25 mouse cellular contexts compared by ENCODE assay signal in the genomic region with DNA sequence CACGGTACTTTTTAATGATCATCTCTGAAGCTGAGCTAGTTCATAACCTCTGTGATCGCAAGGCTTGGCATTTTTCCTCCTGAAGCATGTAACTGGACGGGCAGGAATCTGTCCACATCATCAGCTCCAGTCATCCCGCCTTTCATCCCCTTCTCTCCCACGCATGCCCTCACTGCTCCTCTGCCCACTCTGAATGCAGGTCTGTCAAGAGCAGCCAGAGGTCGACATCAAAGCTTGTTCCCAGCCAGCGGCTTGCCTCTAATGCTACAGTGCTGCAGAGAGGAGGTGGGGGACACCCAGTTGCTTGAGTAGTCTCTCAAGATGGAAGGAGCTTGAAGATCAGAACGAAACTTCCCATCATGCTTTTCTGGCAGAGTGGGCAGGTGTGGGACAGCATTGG.
DNase-seq lines count a peak whose midpoint lies in the region; TF ChIP-seq lines count a peak whose summit lies in the region.
"Had no signal": no experiment of that assay in that cellular context is flagged by ENCODE, and none has a peak within 500 bp of the region (broad histone marks: within the 10 kb centered on the region; RNA-seq: fewer than 3 reads in every experiment).

No protein-coding gene starts in this region.

- intact Hi-C loops in heart, postnatal 14 days (cut with DNase I): no loop called here

- H3K9me3 ChIP-seq in heart, embryonic 10.5 days: no peaks in the 10 kb centered on the region
- H3K9me3 ChIP-seq in embryonic facial prominence, embryonic 10.5 days: no peaks in the 10 kb centered on the region
- H3K9me3 ChIP-seq: limb, embryonic 15.5 days; liver, embryonic 13.5 days; midbrain, embryonic 13.5 days had no signal

- TF ChIP-seq CTCF in kidney, adult 2 months (conservative IDR thresholded peaks at IDR 0.05; ENCODE audit: insufficient read depth, insufficient read length, low read depth, low read length): no peak

- H3K4me3 ChIP-seq in heart, embryonic 10.5 days: no peak overlapping the region
- no peak overlapping the region for H3K4me3 ChIP-seq in kidney, adult 2 months (ENCODE audit: insufficient read depth, low read depth, low read length)
- H3K4me3 ChIP-seq in embryonic facial prominence, embryonic 10.5 days: no peak overlapping the region
- H3K4me3 ChIP-seq: erythroblast, embryonic 14.5 days; gastrocnemius, adult 2 months; heart, adult 2 months; limb, embryonic 15.5 days; liver, embryonic 13.5 days; megakaryocyte, embryonic 14.5 days; midbrain, embryonic 13.5 days had no signal

- no peaks in the 10 kb centered on the region for H3K36me3 ChIP-seq in heart, embryonic 10.5 days
- H3K36me3 ChIP-seq in kidney, adult 2 months (ENCODE audit: control insufficient read depth, insufficient read depth, low read length): no peaks in the 10 kb centered on the region
- H3K36me3 ChIP-seq in embryonic facial prominence, embryonic 10.5 days (replicated peaks): no peaks in the 10 kb centered on the region
- H3K36me3 ChIP-seq: limb, embryonic 15.5 days; liver, embryonic 13.5 days; midbrain, embryonic 13.5 days had no signal

- TF ChIP-seq POLR2A in kidney, adult 2 months (IDR thresholded peaks at IDR 0.05; ENCODE audit: low read depth, low read length): no peak

- no peak overlapping the region for H3K27ac ChIP-seq in heart, embryonic 10.5 days
- H3K27ac ChIP-seq in kidney, adult 2 months (ENCODE audit: insufficient read depth, low read depth, low read length): no peak overlapping the region
- H3K27ac ChIP-seq in embryonic facial prominence, embryonic 10.5 days (replicated peaks): no peak overlapping the region
- H3K27ac ChIP-seq: gastrocnemius, adult 2 months; heart, adult 2 months; limb, embryonic 15.5 days; liver, embryonic 13.5 days; midbrain, embryonic 13.5 days had no signal

- 49% methylated on average over 8 of the region's 8 CpGs for WGBS in heart, embryonic 10.5 days
- 20% methylated on average over 8 of the region's 8 CpGs for WGBS in kidney, adult 2 months
- 61% methylated on average over 8 of the region's 8 CpGs for WGBS in embryonic facial prominence, embryonic 10.5 days

- no peaks in the 10 kb centered on the region for H3K27me3 ChIP-seq in heart, embryonic 10.5 days (ENCODE audit: insufficient read depth, poor library complexity, severe bottlenecking)
- no peaks in the 10 kb centered on the region for H3K27me3 ChIP-seq in kidney, adult 2 months (replicated peaks; ENCODE audit: control insufficient read depth, insufficient read depth, low read length)
- H3K27me3 ChIP-seq in embryonic facial prominence, embryonic 10.5 days (replicated peaks; ENCODE audit: low read depth, poor library complexity, severe bottlenecking): no peaks in the 10 kb centered on the region
- H3K27me3 ChIP-seq: limb, embryonic 15.5 days; liver, embryonic 13.5 days; megakaryocyte, embryonic 14.5 days; midbrain, embryonic 13.5 days had no signal

- DNase-seq in heart, embryonic 10.5 days (ENCODE audit: low spot score): peak; percentile 78
- DNase-seq in heart, postnatal 14 days: no peak
- DNase-seq in kidney, postnatal 10 days: peak; percentile 10
- no peak for DNase-seq in kidney, adult 2 months
- peak; percentile 3 for DNase-seq in ovary, postnatal 36 days (ENCODE audit: low spot score)
- DNase-seq in ovary, postnatal 14 days (ENCODE audit: low spot score): no peak
- peak; percentile 14 for DNase-seq in embryonic facial prominence, embryonic 10.5 days (ENCODE audit: low spot score)
- DNase-seq: adrenal gland, postnatal 25 days; cerebellum, adult 2 months; cerebellum, postnatal 14 days; gastrocnemius, adult 2 months; gastrocnemius, postnatal 36 days; heart, adult 2 months; kidney, postnatal 14 days; liver, embryonic 13.5 days; lung, adult 18-20 months; lung, postnatal 4 days; right cerebral cortex, postnatal 25 days; spleen, adult 18-20 months; thymus, adult 18-20 months; thymus, postnatal 36 days had no signal

- no peaks in the 10 kb centered on the region for H3K4me1 ChIP-seq in heart, embryonic 10.5 days
- no peaks in the 10 kb centered on the region for H3K4me1 ChIP-seq in kidney, adult 2 months (ENCODE audit: control insufficient read depth, insufficient read depth, low read length)
- peaks cover 4% of the 10 kb centered on the region for H3K4me1 ChIP-seq in embryonic facial prominence, embryonic 10.5 days
- H3K4me1 ChIP-seq: limb, embryonic 15.5 days; liver, embryonic 13.5 days; megakaryocyte, embryonic 14.5 days had no signal

Comparison
In these comparisons a context has a peak if more than half of its experiments do, and no peak if none do; other contexts are left out.
1. DNase-seq: peak in heart, embryonic 10.5 days (single experiment), kidney, postnatal 10 days (single experiment), ovary, postnatal 36 days (single experiment) and embryonic facial prominence, embryonic 10.5 days (single experiment); none in heart, postnatal 14 days (0 of 2), kidney, adult 2 months (single experiment) and ovary, postnatal 14 days (single experiment).